Mouse (Mus musculus): ENCODE measurements around the gene Ptprk. TPM values are rescaled to one million over a fixed set of nuclear protein-coding genes. Genes with fewer than 3 reads are reported as not detected.

Gene Ptprk
- polyA plus RNA-seq, 1 experiment from 2014 or later = not detected

GRCm38 (mm10) chr10:28345196-28345681, 270.6 kb downstream of the Ptprk start:
- 96% methylated on average over 8 of the region's 8 CpGs for WGBS (ENCODE audit: missing documents)
- H3K36me3 ChIP-seq (ENCODE audit: inconsistent target) = no peaks in the 10 kb centered on the region
- no peak overlapping the region for H3K27ac ChIP-seq
- no peak overlapping the region for H3K4me3 ChIP-seq (ENCODE audit: inconsistent target)
- H3K79me2 ChIP-seq (ENCODE audit: inconsistent target) = no peaks in the 10 kb centered on the region

DNA sequence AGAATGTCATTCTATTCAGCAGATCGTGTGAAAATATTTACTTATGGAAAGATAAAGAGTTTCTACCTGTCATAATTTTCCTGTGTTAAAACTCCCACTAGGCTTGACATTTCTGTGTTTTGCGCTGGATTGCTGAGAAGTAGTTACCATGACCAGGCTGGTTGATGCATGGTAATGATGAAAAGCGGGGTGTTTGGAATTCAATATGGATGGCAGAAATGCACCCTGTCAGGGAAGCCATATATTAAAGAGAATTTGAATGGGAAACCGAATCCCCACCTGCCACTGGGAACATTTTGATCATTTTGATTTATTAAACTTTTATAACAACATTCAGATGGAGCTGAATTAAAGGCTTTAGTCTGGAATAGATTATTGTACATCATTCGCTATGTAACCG, 290.7 kb downstream of the Ptprk start:
- 90% methylated on average over 6 of the region's 6 CpGs for WGBS (ENCODE audit: missing documents)
- no peaks in the 10 kb centered on the region for H3K36me3 ChIP-seq (ENCODE audit: inconsistent target)
- no peak overlapping the region for H3K4me3 ChIP-seq (ENCODE audit: inconsistent target)
- no peak overlapping the region for H3K27ac ChIP-seq
- H3K79me2 ChIP-seq (ENCODE audit: inconsistent target) = no peaks in the 10 kb centered on the region

GRCm38 (mm10) chr10:28366065-28366677, 291.6 kb downstream of the Ptprk start:
- Histone ChIP-seq H3K27ac (no peak overlapping the region), H3K79me2 (ENCODE audit: inconsistent target) (no peaks in the 10 kb centered on the region)
- WGBS (ENCODE audit: missing documents) = 82% methylated on average over 5 of the region's 5 CpGs

DNA sequence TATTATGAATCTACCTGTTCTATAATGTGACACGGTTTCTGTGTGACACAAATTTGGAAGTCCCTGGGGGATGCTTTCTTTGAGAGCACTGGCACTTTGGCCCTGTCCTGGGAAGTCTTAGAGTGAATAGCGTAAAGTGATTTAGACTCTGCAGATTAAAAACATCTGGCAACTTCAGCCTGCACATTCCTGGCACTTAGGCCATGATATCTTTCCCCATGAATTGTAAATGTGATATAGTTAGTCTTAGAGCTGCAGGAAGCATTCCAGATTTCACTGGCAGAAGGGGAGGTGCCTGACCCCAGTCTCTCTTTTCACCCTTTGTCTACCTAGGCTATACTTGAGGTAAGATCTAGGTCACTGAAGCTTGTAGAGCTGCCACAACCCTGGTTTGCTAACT, 295.2 kb downstream of the Ptprk start:
- Histone ChIP-seq H3K79me2 (ENCODE audit: inconsistent target) (no peaks in the 10 kb centered on the region), H3K36me3 (ENCODE audit: inconsistent target) (no peaks in the 10 kb centered on the region), H3K27ac (no peak overlapping the region), H3K4me3 (ENCODE audit: inconsistent target) (no peak overlapping the region)
- 94% methylated on average over 2 of the region's 2 CpGs for whole genome bisulfite sequencing (ENCODE audit: missing documents)

More at GRCm38 (mm10) chr10:28366065-28366677, 291.6 kb downstream of the Ptprk start:
- Histone ChIP-seq H3K4me3 (ENCODE audit: inconsistent target) (no peak overlapping the region), H3K36me3 (ENCODE audit: inconsistent target) (no peaks in the 10 kb centered on the region)

GRCm38 (mm10) chr10:28374874-28375273, 300.3 kb downstream of the Ptprk start:
- H3K4me3 ChIP-seq (ENCODE audit: inconsistent target) = no peak overlapping the region
- 87% methylated on average over 1 of the region's 1 CpGs for WGBS (ENCODE audit: missing documents)
- H3K79me2 ChIP-seq (ENCODE audit: inconsistent target) = no peaks in the 10 kb centered on the region
- H3K27ac ChIP-seq = no peak overlapping the region
- no peaks in the 10 kb centered on the region for H3K36me3 ChIP-seq (ENCODE audit: inconsistent target)

GRCm38 (mm10) chr10:28379752-28380488, 305.3 kb downstream of the Ptprk start:
- WGBS (ENCODE audit: missing documents) = 69% methylated on average over 7 of the region's 7 CpGs
- no peaks in the 10 kb centered on the region for H3K36me3 ChIP-seq (ENCODE audit: inconsistent target)
- no peak overlapping the region for H3K27ac ChIP-seq
- H3K79me2 ChIP-seq (ENCODE audit: inconsistent target) = no peaks in the 10 kb centered on the region
- H3K4me3 ChIP-seq (ENCODE audit: inconsistent target) = no peak overlapping the region

DNA sequence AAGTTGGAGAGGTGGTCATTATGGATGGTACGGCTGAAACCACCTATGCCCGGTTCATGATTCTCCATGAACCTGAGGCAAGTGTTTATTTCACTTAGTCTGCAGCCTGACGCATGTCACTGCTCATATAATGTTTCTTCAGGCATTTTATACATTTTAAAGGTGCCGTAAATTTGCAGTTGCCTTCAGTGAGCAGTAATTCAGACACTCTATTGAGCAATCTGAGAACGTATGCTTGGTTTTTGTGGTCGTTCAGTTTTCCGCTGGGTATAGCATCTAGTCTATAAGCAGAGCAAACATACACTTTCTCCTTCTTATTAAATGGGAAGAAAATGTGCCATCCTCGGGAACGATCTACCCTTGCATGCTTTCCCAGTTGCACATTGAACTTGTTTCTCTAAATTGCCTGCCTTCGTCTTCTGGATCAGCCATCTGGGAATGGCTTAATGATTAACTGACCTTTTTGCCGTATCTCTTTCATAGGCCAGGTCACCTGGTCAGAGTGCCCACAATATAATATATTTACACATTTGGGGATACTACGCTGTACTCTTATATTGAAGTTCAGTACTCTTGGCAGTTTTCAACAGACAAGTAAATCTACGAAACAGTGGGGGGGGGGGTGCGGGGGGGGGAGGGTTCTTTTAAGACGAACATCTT, 313.1 kb downstream of the Ptprk start:
- H3K79me2 ChIP-seq (ENCODE audit: inconsistent target) = no peaks in the 10 kb centered on the region
- no peak overlapping the region for H3K27ac ChIP-seq
- H3K4me3 ChIP-seq (ENCODE audit: inconsistent target) = no peak overlapping the region
- 93% methylated on average over 13 of the region's 15 CpGs for WGBS (ENCODE audit: missing documents)
- no peaks in the 10 kb centered on the region for H3K36me3 ChIP-seq (ENCODE audit: inconsistent target)

DNA sequence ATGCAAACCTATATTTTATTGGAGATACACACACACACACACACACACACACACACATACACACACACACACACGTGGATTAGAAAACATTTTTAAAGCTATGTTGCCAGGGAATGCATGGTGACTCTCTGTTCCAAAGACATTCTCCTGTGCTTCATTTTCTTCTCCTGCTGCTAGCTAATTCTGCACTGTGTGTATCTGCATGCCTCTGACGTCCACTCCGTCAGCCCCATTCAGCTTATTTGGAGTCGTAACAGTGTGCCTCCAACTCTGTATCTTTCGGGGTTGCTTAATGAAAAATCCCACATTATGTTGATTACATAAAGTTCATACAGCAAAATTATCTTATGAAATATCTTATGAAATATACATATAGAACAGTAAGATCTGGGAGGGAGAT, 316.5 kb downstream of the Ptprk start:
- Histone ChIP-seq H3K27ac (no peak overlapping the region), H3K79me2 (ENCODE audit: inconsistent target) (no peaks in the 10 kb centered on the region), H3K4me3 (ENCODE audit: inconsistent target) (no peak overlapping the region), H3K36me3 (ENCODE audit: inconsistent target) (no peaks in the 10 kb centered on the region)
- WGBS (ENCODE audit: missing documents) = 96% methylated on average over 5 of the region's 5 CpGs

- H3K27ac ChIP-seq = no peak overlapping the region
- 92% methylated on average over 2 of the region's 2 CpGs for WGBS (ENCODE audit: missing documents)
- H3K4me3 ChIP-seq (ENCODE audit: inconsistent target) = no peak overlapping the region
These were observed 321.2 kb downstream of the Ptprk start for GRCm38 (mm10) chr10:28395610-28396519.

DNA sequence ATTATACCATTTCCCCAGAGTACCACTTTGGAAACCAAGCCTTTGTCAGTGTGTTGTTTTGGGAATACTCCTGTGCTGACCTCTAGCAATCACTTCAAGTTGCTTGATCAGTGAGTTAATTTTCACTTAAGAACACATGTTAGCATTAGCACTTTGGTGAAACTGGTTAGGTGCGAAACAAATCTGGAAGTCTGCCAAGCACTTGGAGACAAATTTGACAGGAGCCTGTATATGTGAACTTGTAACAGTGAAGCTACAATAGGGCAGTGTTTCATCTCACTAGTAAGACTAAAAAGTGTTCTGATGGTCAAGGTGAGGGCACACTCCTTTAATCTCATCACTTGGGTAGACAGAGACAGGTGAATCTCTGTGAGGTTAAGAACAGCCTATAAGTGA, 321.9 kb downstream of the Ptprk start:
- H3K36me3 ChIP-seq (ENCODE audit: inconsistent target) = no peaks in the 10 kb centered on the region
- WGBS (ENCODE audit: missing documents) = 75% methylated on average over 1 of the region's 1 CpGs
- no peak overlapping the region for H3K27ac ChIP-seq
- no peak overlapping the region for H3K4me3 ChIP-seq (ENCODE audit: inconsistent target)
- no peaks in the 10 kb centered on the region for H3K79me2 ChIP-seq (ENCODE audit: inconsistent target)

More at GRCm38 (mm10) chr10:28395610-28396519, 321.2 kb downstream of the Ptprk start:
- Histone ChIP-seq H3K36me3 (ENCODE audit: inconsistent target) (no peaks in the 10 kb centered on the region), H3K79me2 (ENCODE audit: inconsistent target) (no peaks in the 10 kb centered on the region)

GRCm38 (mm10) chr10:28401796-28402195, 327.2 kb downstream of the Ptprk start:
- Histone ChIP-seq H3K4me3 (ENCODE audit: inconsistent target) (no peak overlapping the region), H3K27ac (no peak overlapping the region), H3K36me3 (ENCODE audit: inconsistent target) (no peaks in the 10 kb centered on the region), H3K79me2 (ENCODE audit: inconsistent target) (no peaks in the 10 kb centered on the region)

GRCm38 (mm10) chr10:28408980-28409379, 334.4 kb downstream of the Ptprk start:
- H3K27ac ChIP-seq = no peak overlapping the region
- H3K4me3 ChIP-seq (ENCODE audit: inconsistent target) = no peak overlapping the region
- H3K36me3 ChIP-seq (ENCODE audit: inconsistent target) = no peaks in the 10 kb centered on the region
- WGBS (ENCODE audit: missing documents) = 82% methylated on average over 2 of the region's 2 CpGs
- H3K79me2 ChIP-seq (ENCODE audit: inconsistent target) = no peaks in the 10 kb centered on the region

DNA sequence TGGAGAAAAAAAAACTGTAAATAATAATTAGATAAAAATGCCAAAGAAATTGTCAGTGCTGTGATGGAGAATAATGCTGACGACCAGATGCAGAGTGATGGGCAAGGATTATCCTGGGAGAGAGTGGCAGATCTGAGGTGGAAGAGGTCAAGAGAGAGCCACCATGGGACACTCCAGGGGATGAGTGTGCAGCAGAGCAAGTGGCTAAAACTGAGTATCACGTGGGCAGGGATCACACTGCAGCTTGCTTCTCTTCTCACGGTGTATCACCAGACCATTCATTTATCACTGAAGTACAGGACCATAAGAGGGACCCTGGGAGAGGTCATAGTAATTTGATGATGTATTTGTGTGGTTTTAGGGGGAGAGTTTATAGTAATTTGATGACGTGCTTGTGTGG, 340.2 kb downstream of the Ptprk start:
- Histone ChIP-seq H3K4me3 (ENCODE audit: inconsistent target) (no peak overlapping the region), H3K79me2 (ENCODE audit: inconsistent target) (no peaks in the 10 kb centered on the region), H3K27ac (no peak overlapping the region), H3K36me3 (ENCODE audit: inconsistent target) (no peaks in the 10 kb centered on the region)
- 88% methylated on average over 4 of the region's 4 CpGs for WGBS (ENCODE audit: missing documents)

DNA sequence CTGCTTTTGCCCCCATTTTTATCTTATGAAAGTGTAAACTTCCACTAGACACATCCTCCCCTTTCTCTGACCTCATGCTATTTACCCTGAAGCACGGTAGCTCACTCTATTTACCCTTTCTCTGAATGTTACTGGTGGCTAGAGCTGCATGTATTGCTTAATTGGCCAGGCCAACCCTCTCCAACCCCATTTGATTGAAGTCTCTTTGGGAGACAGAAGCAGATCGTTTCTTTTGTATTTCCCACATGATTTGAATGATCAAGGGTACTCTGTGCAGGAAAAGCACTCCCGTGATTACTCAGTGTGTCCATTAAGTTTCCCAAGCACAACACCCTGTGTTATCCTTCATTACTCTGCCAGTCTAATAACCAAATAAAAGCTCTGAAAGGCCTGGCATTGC, 348.0 kb downstream of the Ptprk start:
- Histone ChIP-seq H3K4me3 (ENCODE audit: inconsistent target) (no peak overlapping the region), H3K27ac (no peak overlapping the region), H3K79me2 (ENCODE audit: inconsistent target) (no peaks in the 10 kb centered on the region), H3K36me3 (ENCODE audit: inconsistent target) (no peaks in the 10 kb centered on the region)
- WGBS (ENCODE audit: missing documents) = 85% methylated on average over 3 of the region's 3 CpGs

Measured in macrophage (primary cell).